Mouse (Mus musculus): Measurements from ENCODE around the gene Rimbp2. TPM values are rescaled to one million over a fixed set of nuclear protein-coding genes. Genes with fewer than 3 reads are reported as not detected.

Rimbp2 gene
- polyA plus RNA-seq, 2 experiments, result 0.03 to 0.30 TPM

GRCm38 (mm10) chr5:128744351-128744750 lies 208.9 kb downstream of the Rimbp2 start:
- Histone ChIP-seq H3K4me1 (ENCODE audit: control insufficient read depth, insufficient read depth, low read length) (no peaks in the 10 kb centered on the region), H3K36me3 (ENCODE audit: control insufficient read depth, insufficient read depth, low read length) (no peaks in the 10 kb centered on the region), H3K4me2 (replicated peaks; ENCODE audit: low read depth, low read length, severe bottlenecking) (no peak overlapping the region), H3K9ac (ENCODE audit: low read depth, low read length, severe bottlenecking) (no peak overlapping the region), H3K9me3 (ENCODE audit: control insufficient read depth, low read length) (no peaks in the 10 kb centered on the region), H3K27me3 (ENCODE audit: control insufficient read depth, insufficient read depth, low read length) (no peaks in the 10 kb centered on the region), H3K27ac (replicated peaks; ENCODE audit: low read depth, low read length) (no peak overlapping the region), H3K4me3 (replicated peaks; ENCODE audit: low read length) (no peak overlapping the region)
- TF ChIP-seq POLR2A (IDR thresholded peaks at IDR 0.05; ENCODE audit: borderline replicate concordance, extremely low read depth, insufficient read depth, insufficient read length), result no peak
- DNase-seq (ENCODE audit: low spot score) (no peak), ATAC-seq (ENCODE audit: low FRiP score, low read depth) (no peak)
- 80% methylated on average over 6 of the region's 6 CpGs for WGBS

GRCm38 (mm10) chr5:128739838-128740171 lies 213.5 kb downstream of the Rimbp2 start:
- Histone ChIP-seq H3K27ac (replicated peaks; ENCODE audit: low read depth, low read length) (no peak overlapping the region), H3K27me3 (ENCODE audit: control insufficient read depth, insufficient read depth, low read length) (no peaks in the 10 kb centered on the region), H3K4me3 (replicated peaks; ENCODE audit: low read length) (no peak overlapping the region), H3K9ac (ENCODE audit: low read depth, low read length, severe bottlenecking) (no peak overlapping the region), H3K4me1 (ENCODE audit: control insufficient read depth, insufficient read depth, low read length) (no peaks in the 10 kb centered on the region), H3K36me3 (ENCODE audit: control insufficient read depth, insufficient read depth, low read length) (no peaks in the 10 kb centered on the region), H3K4me2 (replicated peaks; ENCODE audit: low read depth, low read length, severe bottlenecking) (no peak overlapping the region), H3K9me3 (ENCODE audit: control insufficient read depth, low read length) (no peaks in the 10 kb centered on the region)
- TF ChIP-seq POLR2A (IDR thresholded peaks at IDR 0.05; ENCODE audit: borderline replicate concordance, extremely low read depth, insufficient read depth, insufficient read length), result no peak
- ATAC-seq (ENCODE audit: low FRiP score, low read depth) (no peak), DNase-seq (ENCODE audit: low spot score) (no peak)
- WGBS, result 28% methylated on average over 8 of the region's 8 CpGs

GRCm38 (mm10) chr5:128739168-128739837 lies 214.0 kb downstream of the Rimbp2 start:
- no peak for TF ChIP-seq POLR2A (IDR thresholded peaks at IDR 0.05; ENCODE audit: borderline replicate concordance, extremely low read depth, insufficient read depth, insufficient read length)
- Histone ChIP-seq H3K36me3 (ENCODE audit: control insufficient read depth, insufficient read depth, low read length) (no peaks in the 10 kb centered on the region), H3K4me3 (replicated peaks; ENCODE audit: low read length) (no peak overlapping the region), H3K4me1 (ENCODE audit: control insufficient read depth, insufficient read depth, low read length) (no peaks in the 10 kb centered on the region), H3K4me2 (replicated peaks; ENCODE audit: low read depth, low read length, severe bottlenecking) (no peak overlapping the region), H3K9me3 (ENCODE audit: control insufficient read depth, low read length) (no peaks in the 10 kb centered on the region), H3K27ac (replicated peaks; ENCODE audit: low read depth, low read length) (no peak overlapping the region), H3K27me3 (ENCODE audit: control insufficient read depth, insufficient read depth, low read length) (no peaks in the 10 kb centered on the region), H3K9ac (ENCODE audit: low read depth, low read length, severe bottlenecking) (no peak overlapping the region)
- WGBS, result 43% methylated on average over 16 of the region's 17 CpGs
- no peak for DNase-seq (ENCODE audit: low spot score)
- ATAC-seq (ENCODE audit: low FRiP score, low read depth), result no peak

DNA sequence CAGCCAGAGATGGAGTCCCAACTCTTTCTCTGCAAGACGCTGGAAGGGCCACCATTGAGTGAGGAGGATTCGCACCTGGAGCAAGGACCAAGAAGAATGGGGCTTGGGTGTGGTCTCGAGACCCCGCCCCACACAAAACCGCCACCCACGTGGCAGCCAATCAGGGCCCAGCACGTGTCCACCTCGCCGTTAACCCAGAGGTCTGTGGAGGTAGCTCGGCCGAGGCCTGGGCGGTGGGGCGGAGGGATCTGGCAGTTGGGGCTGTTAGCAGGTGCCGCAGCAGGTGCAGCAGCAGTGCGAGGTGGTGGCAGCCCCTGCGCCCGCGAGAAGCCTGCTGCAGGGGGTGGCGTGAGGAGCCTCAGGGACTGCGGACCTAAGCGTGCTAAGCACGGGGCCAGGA lies 217.4 kb downstream of the Rimbp2 start:
- Histone ChIP-seq H3K36me3 (ENCODE audit: control insufficient read depth, insufficient read depth, low read length) (no peaks in the 10 kb centered on the region), H3K9me3 (ENCODE audit: control insufficient read depth, low read length) (no peaks in the 10 kb centered on the region), H3K4me3 (replicated peaks; ENCODE audit: low read length) (no peak overlapping the region), H3K4me1 (ENCODE audit: control insufficient read depth, insufficient read depth, low read length) (no peaks in the 10 kb centered on the region), H3K9ac (ENCODE audit: low read depth, low read length, severe bottlenecking) (no peak overlapping the region), H3K4me2 (replicated peaks; ENCODE audit: low read depth, low read length, severe bottlenecking) (no peak overlapping the region), H3K27ac (replicated peaks; ENCODE audit: low read depth, low read length) (no peak overlapping the region), H3K27me3 (ENCODE audit: control insufficient read depth, insufficient read depth, low read length) (no peaks in the 10 kb centered on the region)
- 79% methylated on average over 22 of the region's 22 CpGs for WGBS
- DNase-seq (ENCODE audit: low spot score) (no peak), ATAC-seq (ENCODE audit: low FRiP score, low read depth) (no peak)
- TF ChIP-seq POLR2A (IDR thresholded peaks at IDR 0.05; ENCODE audit: borderline replicate concordance, extremely low read depth, insufficient read depth, insufficient read length), result no peak

GRCm38 (mm10) chr5:128733955-128734354 lies 219.3 kb downstream of the Rimbp2 start:
- H3K27me3 ChIP-seq (ENCODE audit: control insufficient read depth, insufficient read depth, low read length), result no peaks in the 10 kb centered on the region
- H3K4me2 ChIP-seq (replicated peaks; ENCODE audit: low read depth, low read length, severe bottlenecking), result no peak overlapping the region
- H3K27ac ChIP-seq (replicated peaks; ENCODE audit: low read depth, low read length), result no peak overlapping the region
- TF ChIP-seq POLR2A (IDR thresholded peaks at IDR 0.05; ENCODE audit: borderline replicate concordance, extremely low read depth, insufficient read depth, insufficient read length), result no peak
- H3K9ac ChIP-seq (ENCODE audit: low read depth, low read length, severe bottlenecking), result no peak overlapping the region
- WGBS, result 3% methylated on average over 6 of the region's 6 CpGs
- DNase-seq (ENCODE audit: low spot score), result peak; percentile 75
- no peak for ATAC-seq (ENCODE audit: low FRiP score, low read depth)
- no peaks in the 10 kb centered on the region for H3K9me3 ChIP-seq (ENCODE audit: control insufficient read depth, low read length)
- H3K4me3 ChIP-seq (replicated peaks; ENCODE audit: low read length), result no peak overlapping the region
- H3K4me1 ChIP-seq (ENCODE audit: control insufficient read depth, insufficient read depth, low read length), result no peaks in the 10 kb centered on the region
- no peaks in the 10 kb centered on the region for H3K36me3 ChIP-seq (ENCODE audit: control insufficient read depth, insufficient read depth, low read length)

Data from limb, embryonic 14.5 days (tissue).